Mouse (Mus musculus) CH12.LX (cell line): ENCODE measurements around the gene Supt16. TPM values are rescaled to one million over a fixed set of nuclear protein-coding genes. Genes with fewer than 3 reads are reported as not detected.

Experiments used
- DNase-seq: peaks from one replicate; pipeline ENCODE4 v3.0.0-alpha.2; 2013; ENCODE audit errors: extremely low read depth
- H3K27ac ChIP-seq: 2 replicates; pipeline ENCODE4 v1.5.1; 2012; ENCODE audit warnings: low read depth, mild to moderate bottlenecking, control low read depth, moderate library complexity; ENCODE audit not compliant: insufficient read depth
- H3K27me3 ChIP-seq: replicated peaks from 2 replicates; pipeline ENCODE3; 2012; ENCODE audit warnings: inconsistent platforms
- H3K36me3 ChIP-seq, 2 experiments: replicated peaks in 1 of 2; 2 replicates each; pipeline versions ENCODE3 to v1.6.1; 2012; ENCODE audit warnings: inconsistent platforms in 1 of 2, low read length in 1 of 2, mild to moderate bottlenecking in 1 of 2, mixed read lengths in 1 of 2, moderate library complexity in 1 of 2; ENCODE audit not compliant: control insufficient read depth in 1 of 2, insufficient read depth in 1 of 2
- H3K4me1 ChIP-seq, 2 experiments: 2 replicates each; pipeline ENCODE4 v1.6.1; 2012; ENCODE audit warnings: inconsistent platforms in 1 of 2, moderate library complexity in 1 of 2; ENCODE audit not compliant: insufficient read depth in 2 of 2, control insufficient read depth in 1 of 2
- H3K4me2 ChIP-seq: 2 replicates; pipeline ENCODE4 v1.6.1; 2012; ENCODE audit warnings: low read depth, mild to moderate bottlenecking, control low read depth; ENCODE audit not compliant: poor library complexity, insufficient read depth, severe bottlenecking
- H3K4me3 ChIP-seq, 3 experiments: fragments of 150-350 bp in 1 of 3; sonication (generic) in 1 of 3; replicated peaks in 1 of 3; 2 replicates each; pipeline versions ENCODE3 to v1.5.1; 2011 to 2012; ENCODE audit warnings: low read depth in 2 of 3, low read length in 2 of 3, mild to moderate bottlenecking in 2 of 3, moderate library complexity in 2 of 3, control low read depth in 1 of 3, improper control_type of control experiment in 1 of 3, inconsistent platforms in 1 of 3, mixed read lengths in 1 of 3; ENCODE audit not compliant: poor library complexity in 1 of 3
- H3K79me2 ChIP-seq: replicated peaks from 2 replicates; pipeline ENCODE4 v1.6.1; 2012; ENCODE audit warnings: mild to moderate bottlenecking, moderate library complexity; ENCODE audit not compliant: control insufficient read depth, poor library complexity, insufficient read depth, severe bottlenecking; ENCODE audit errors: extremely low read depth
- H3K9ac ChIP-seq: 2 replicates; pipeline ENCODE4 v1.6.1; 2012; ENCODE audit warnings: low read depth, mild to moderate bottlenecking, control low read depth, moderate library complexity; ENCODE audit not compliant: insufficient read depth
- H3K9me3 ChIP-seq: replicated peaks from 2 replicates; pipeline ENCODE3; 2012; ENCODE audit warnings: low read length, inconsistent platforms, mixed read lengths
- BHLHE40 ChIP-seq: IDR thresholded peaks from 2 replicates; pipeline ENCODE4 v1.6.1; 2011; ENCODE audit warnings: mild to moderate bottlenecking, low read depth, low read length, improper control_type of control experiment
- CTCF ChIP-seq, 2 experiments: IDR thresholded peaks in 1 of 2; conservative IDR thresholded peaks in 1 of 2; 2 replicates each; pipeline ENCODE4 v1.5.1; 2011 to 2012; ENCODE audit warnings: low read depth in 2 of 2, low read length in 2 of 2, improper control_type of control experiment in 1 of 2, inconsistent platforms in 1 of 2, mild to moderate bottlenecking in 1 of 2, moderate library complexity in 1 of 2
- ELF1 ChIP-seq: IDR thresholded peaks from 2 replicates; pipeline ENCODE4 v1.6.1; 2014; ENCODE audit warnings: low read depth, mild to moderate bottlenecking, inconsistent platforms, low read length, improper control_type of control experiment
- EP300 ChIP-seq: IDR thresholded peaks from 2 replicates; pipeline ENCODE4 v1.6.1; 2011; ENCODE audit warnings: low read length, improper control_type of control experiment
- GABPA ChIP-seq: IDR thresholded peaks from 2 replicates; pipeline ENCODE4 v1.6.1; 2012; ENCODE audit warnings: low read depth, low read length, improper control_type of control experiment, inconsistent platforms; ENCODE audit not compliant: insufficient replicate concordance
- HCFC1 ChIP-seq: IDR thresholded peaks from 2 replicates; pipeline ENCODE4 v1.6.1; 2012; ENCODE audit warnings: low read depth, mild to moderate bottlenecking, inconsistent platforms, low read length, improper control_type of control experiment
- IRF4 ChIP-seq: IDR thresholded peaks from 2 replicates; pipeline ENCODE4 v1.6.1; 2014; ENCODE audit warnings: low read depth, mild to moderate bottlenecking, inconsistent platforms, low read length, improper control_type of control experiment
- JUND ChIP-seq: conservative IDR thresholded peaks from 2 replicates; pipeline ENCODE4 v1.6.1; 2011; ENCODE audit warnings: low read depth, low read length, improper control_type of control experiment
- MEF2A ChIP-seq: IDR thresholded peaks from 2 replicates; pipeline ENCODE4 v1.6.1; 2014; ENCODE audit warnings: low read depth, mild to moderate bottlenecking, inconsistent platforms, low read length, improper control_type of control experiment, borderline replicate concordance
- MXI1 ChIP-seq: IDR thresholded peaks from 2 replicates; pipeline ENCODE4 v1.6.1; 2011; ENCODE audit warnings: mild to moderate bottlenecking, low read depth, low read length, improper control_type of control experiment
- MYC ChIP-seq: IDR thresholded peaks from 2 replicates; pipeline ENCODE4 v1.6.1; 2011; ENCODE audit warnings: low read depth, mild to moderate bottlenecking, improper control_type of control experiment, low read length
- NRF1 ChIP-seq: IDR thresholded peaks from 2 replicates; pipeline ENCODE4 v1.6.1; 2014; ENCODE audit warnings: low read depth, mild to moderate bottlenecking, inconsistent platforms, low read length, improper control_type of control experiment, moderate library complexity
- PAX5 ChIP-seq: IDR thresholded peaks from 2 replicates; pipeline ENCODE4 v1.6.1; 2012; ENCODE audit warnings: low read length, inconsistent platforms, mixed read lengths
- RAD21 ChIP-seq: IDR thresholded peaks from 2 replicates; pipeline ENCODE4 v1.6.1; 2011; ENCODE audit warnings: low read depth, mild to moderate bottlenecking, low read length, improper control_type of control experiment, moderate library complexity
- RCOR1 ChIP-seq: conservative IDR thresholded peaks from 2 replicates; pipeline ENCODE4 v1.6.1; 2012; ENCODE audit warnings: low read depth, mild to moderate bottlenecking, inconsistent platforms, low read length, improper control_type of control experiment
- SMC3 ChIP-seq: IDR thresholded peaks from 2 replicates; pipeline ENCODE4 v1.6.1; 2011; ENCODE audit warnings: low read depth, low read length, improper control_type of control experiment
- TBP ChIP-seq: conservative IDR thresholded peaks from 2 replicates; pipeline ENCODE4 v1.6.1; 2011; ENCODE audit warnings: low read depth, low read length, improper control_type of control experiment
- TCF12 ChIP-seq: IDR thresholded peaks from 2 replicates; pipeline ENCODE4 v1.6.1; 2014; ENCODE audit warnings: low read depth, mild to moderate bottlenecking, inconsistent platforms, low read length, improper control_type of control experiment
- UBTF ChIP-seq: IDR thresholded peaks from 2 replicates; pipeline ENCODE4 v1.6.1; 2012; ENCODE audit warnings: low read depth, mild to moderate bottlenecking, inconsistent platforms, low read length, improper control_type of control experiment, moderate library complexity
- USF1 ChIP-seq: IDR thresholded peaks from 2 replicates; pipeline ENCODE4 v1.6.1; 2014; ENCODE audit warnings: low read depth, mild to moderate bottlenecking, inconsistent platforms, low read length, improper control_type of control experiment
- ZC3H11A ChIP-seq: IDR thresholded peaks from 2 replicates; pipeline ENCODE4 v1.6.1; 2012; ENCODE audit warnings: low read depth, mild to moderate bottlenecking, inconsistent platforms, low read length, improper control_type of control experiment
- ZKSCAN1 ChIP-seq: IDR thresholded peaks from 2 replicates; pipeline ENCODE4 v1.6.1; 2012; ENCODE audit warnings: low read depth, inconsistent platforms, low read length, improper control_type of control experiment, borderline replicate concordance
- ZMIZ1 ChIP-seq: IDR thresholded peaks from 2 replicates; pipeline ENCODE4 v1.6.1; 2012; ENCODE audit warnings: low read depth, mild to moderate bottlenecking, inconsistent platforms, low read length, improper control_type of control experiment
- dilution Hi-C: fragments of 300-500 bp; cut with MboI; formaldehyde crosslinking; loops from 2 replicates; pipeline ENCODE4 v1.14.3; 2020; ENCODE audit warnings: low sequenced_read_pairs; ENCODE audit not compliant: extremely low pct_unique_long_range_greater_than_20kb, extremely low pct_ligation_motif_present
- in situ Hi-C: fragments of 300-500 bp; cut with MboI; formaldehyde crosslinking; loops from 3 replicates; pipeline ENCODE4 v1.14.3; 2019; ENCODE audit warnings: low sequenced_read_pairs, low pct_ligation_motif_present, low pct_unique_long_range_greater_than_20kb, mixed read lengths
- polyA plus RNA-seq: library from polyadenylated mRNA; unstranded; fragments of >175 nt; gene quantifications from 2 replicates; pipeline ENCODE4 v1.2.1, GENCODE M21; 2012; ENCODE audit warnings: low read depth; ENCODE audit not compliant: insufficient read length
- total RNA-seq, 2 experiments: library from RNA; depleted of rRNA; stranded (reverse); fragments of 300-350 nt in 1 of 2; fragments of >200 nt in 1 of 2; gene quantifications; 2 replicates each; pipeline ENCODE4 v1.2.3; 2012 to 2014

Supt16 gene
- total and polyA plus RNA-seq, 3 experiments, result 64.8 to 114 (median 78.6) TPM

DNA sequence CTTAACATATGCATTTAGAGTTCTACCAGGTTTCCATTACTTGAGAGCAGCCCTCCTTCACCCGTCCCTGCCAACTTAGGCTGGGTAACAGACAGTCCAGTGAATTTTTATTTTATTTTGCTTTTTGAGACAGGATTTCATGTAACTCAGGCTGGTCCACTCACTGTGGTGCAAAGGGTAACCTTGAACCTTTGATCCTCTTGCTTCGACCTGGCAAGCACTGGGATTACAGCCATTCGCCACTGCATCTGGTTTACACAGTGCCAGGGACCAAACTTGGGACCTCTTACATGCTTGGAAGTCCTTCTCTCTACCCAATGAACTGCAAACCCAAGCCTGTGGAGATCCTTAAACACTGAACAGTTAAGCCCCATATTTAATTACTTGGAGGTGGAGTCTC lies 72.6 kb downstream of the Supt16 start:
- dilution Hi-C loops, result no loop called here
- DNase-seq, result no peak

DNA sequence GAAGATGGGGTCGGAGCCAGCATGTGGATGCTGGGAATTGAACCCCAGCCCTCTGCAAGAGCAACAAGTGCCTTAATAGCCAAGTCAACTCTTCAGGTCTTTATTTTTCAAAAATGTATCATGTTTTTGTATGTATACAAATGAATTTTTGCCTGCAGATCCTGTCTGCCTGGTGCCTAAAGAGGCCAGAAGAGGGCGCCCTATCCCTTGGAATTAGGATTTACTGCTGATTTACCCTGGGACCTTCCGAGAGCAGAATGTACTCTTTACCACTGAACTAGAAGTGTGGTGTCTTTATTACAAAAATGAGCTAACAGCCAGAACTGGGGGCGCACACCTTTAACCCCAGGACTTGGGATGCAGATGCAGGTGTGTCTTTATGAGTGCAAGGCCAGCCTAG lies 73.3 kb downstream of the Supt16 start:
- TF ChIP-seq MXI1 (no peak), ZC3H11A (peak; percentile 79), ZKSCAN1 (no peak), ZMIZ1 (no peak), IRF4 (peak; percentile 20; the same call in 1 of the 2 replicates), RAD21 (peak; percentile 91), JUND (no peak), BHLHE40 (no peak), USF1 (no peak), CTCF (conservative IDR thresholded peaks at IDR 0.05 in 1 of 2, IDR thresholded peaks at IDR 0.05 in 1 of 2; ENCODE audit: low read depth in 2 of 2, low read length in 2 of 2) (peak; percentile 76 to 92), MEF2A (no peak), SMC3 (peak; percentile 89)
- H3K79me2 ChIP-seq, result no peaks in the 10 kb centered on the region; the same call in 1 of the 2 replicates
- H3K4me2 ChIP-seq, result no peak overlapping the region
- peak; percentile 85 for DNase-seq
- no peak overlapping the region for H3K27ac ChIP-seq
- in situ Hi-C loops (loop anchor here (10.0 kb wide), 1 partner anchor 211 kb away; no protein-coding TSS in a partner anchor), dilution Hi-C loops (no loop called here)
- H3K27me3 ChIP-seq, result no peaks in the 10 kb centered on the region
- H3K9me3 ChIP-seq, result peaks cover 1% of the 10 kb centered on the region
- H3K36me3 ChIP-seq, result no peaks in the 10 kb centered on the region
- no peak overlapping the region for H3K9ac ChIP-seq
- peaks cover 0 to 10% of the 10 kb centered on the region in 2 experiments; a peak in 1 of 4 replicates for H3K4me1 ChIP-seq
- H3K4me3 ChIP-seq, result no peak overlapping the region

More for the DNA sequence above, 72.6 kb downstream of the Supt16 start:
- Histone ChIP-seq H3K27ac (no peak overlapping the region), H3K4me1 (peaks cover 0 to 10% of the 10 kb centered on the region in 2 experiments; a peak in 1 of 4 replicates), H3K9ac (no peak overlapping the region), H3K27me3 (no peaks in the 10 kb centered on the region), H3K9me3 (peaks cover 1% of the 10 kb centered on the region), H3K4me2 (no peak overlapping the region), H3K79me2 (no peaks in the 10 kb centered on the region; the same call in 1 of the 2 replicates), H3K36me3 (no peaks in the 10 kb centered on the region), H3K4me3 (no peak overlapping the region)
- in situ Hi-C loops, result loop anchor here (10.0 kb wide), 1 partner anchor 210 kb away; no protein-coding TSS in a partner anchor
- TF ChIP-seq GABPA, result no peak
- TF ChIP-seq BHLHE40, result no peak
- no peak for TF ChIP-seq PAX5
- no peak for TF ChIP-seq NRF1
- TF ChIP-seq UBTF, result no peak
- no peak for TF ChIP-seq HCFC1
- TF ChIP-seq TCF12, result no peak
- no peak for TF ChIP-seq TBP
- TF ChIP-seq IRF4, result no peak
- TF ChIP-seq MYC, result no peak
- no peak for TF ChIP-seq RAD21
- TF ChIP-seq ELF1, result no peak
- no peak for TF ChIP-seq EP300
- TF ChIP-seq ZKSCAN1, result no peak
- no peak for TF ChIP-seq RCOR1
